Mouse (Mus musculus) stomach, embryonic 14.5 days (tissue): ENCODE results near the gene Tcp11. TPM values are rescaled to one million over a fixed set of nuclear protein-coding genes. Genes with fewer than 3 reads are reported as not detected.

Experiments used
- ATAC-seq: fragments of 200-750 bp; cut with Nextera tagmentation; 2 replicates; pipeline ENCODE4 v1.8.0; 2017; ENCODE audit warnings: low read depth, moderate TSS enrichment; ENCODE audit not compliant: insufficient number of reproducible peaks, insufficient read depth, low FRiP score
- H3K27ac ChIP-seq: fragments of 300-500 bp; sonication (generic); 2 replicates; pipeline ENCODE4 v1.5.1; 2014; ENCODE audit warnings: mild to moderate bottlenecking, low read length, moderate library complexity, mixed read lengths
- H3K27me3 ChIP-seq: fragments of 300-500 bp; sonication (generic); 2 replicates; pipeline ENCODE4 v1.6.1; 2014; ENCODE audit warnings: low read length, control low read depth, mixed read lengths; ENCODE audit not compliant: control insufficient read depth, insufficient read depth
- H3K36me3 ChIP-seq: fragments of 300-500 bp; sonication (generic); 2 replicates; pipeline ENCODE4 v1.6.1; 2014; ENCODE audit warnings: mild to moderate bottlenecking, control low read depth, low read length, moderate library complexity, mixed read lengths; ENCODE audit not compliant: control insufficient read depth, insufficient read depth
- H3K4me1 ChIP-seq: fragments of 300-500 bp; sonication (generic); 2 replicates; pipeline ENCODE4 v1.6.1; 2014; ENCODE audit warnings: low read length, control low read depth, mixed read lengths; ENCODE audit not compliant: control insufficient read depth, insufficient read depth
- H3K4me2 ChIP-seq: fragments of 300-500 bp; sonication (generic); replicated peaks from 2 replicates; pipeline ENCODE4 v1.6.1; 2014; ENCODE audit warnings: low read depth, low read length, control low read depth
- H3K4me3 ChIP-seq: fragments of 300-500 bp; sonication (generic); 2 replicates; pipeline ENCODE4 v1.5.1; 2014; ENCODE audit warnings: low read depth, low read length, control low read depth
- H3K9ac ChIP-seq: fragments of 300-500 bp; sonication (generic); replicated peaks from 2 replicates; pipeline ENCODE4 v1.6.1; 2014; ENCODE audit warnings: low read depth, mild to moderate bottlenecking, control low read depth, low read length, moderate library complexity, mixed read lengths
- H3K9me3 ChIP-seq: fragments of 300-500 bp; sonication (generic); 2 replicates; pipeline ENCODE4 v1.6.1; 2016; ENCODE audit warnings: low read depth, low read length, control low read depth; ENCODE audit not compliant: control insufficient read depth
- WGBS: fragments of 180-500 bp; shearing (Covaris S2); extraction: QIAGEN DNeasy Blood & Tissue Kit; methylation state at CpG from one replicate; pipeline ENCODE4 v1.1.7; 2014; 5-methylcytosine and 5-hydroxymethylcytosine counted together
- polyA plus RNA-seq: library from polyadenylated mRNA; unstranded; fragments of >200 nt; fragmentation: Nextera tagmentation; extraction: Ambion mirVana; gene quantifications from 2 replicates; pipeline ENCODE4 v1.2.1, GENCODE M21; 2014

Gene Tcp11
- polyA plus RNA-seq, 1 experiment from 2014 or later = 2.9 TPM

GRCm38 (mm10) chr17:28112266-28112665 lies 31.8 kb upstream of the Tcp11 start:
- no peak overlapping the region for H3K27ac ChIP-seq
- WGBS = 92% methylated on average over 8 of the region's 8 CpGs
- no peaks in the 10 kb centered on the region for H3K27me3 ChIP-seq
- H3K9ac ChIP-seq = no peak overlapping the region
- no peaks in the 10 kb centered on the region for H3K36me3 ChIP-seq
- no peaks in the 10 kb centered on the region for H3K9me3 ChIP-seq
- H3K4me3 ChIP-seq = no peak overlapping the region
- no peaks in the 10 kb centered on the region for H3K4me1 ChIP-seq
- ATAC-seq = no peak
- H3K4me2 ChIP-seq = no peak overlapping the region

DNA sequence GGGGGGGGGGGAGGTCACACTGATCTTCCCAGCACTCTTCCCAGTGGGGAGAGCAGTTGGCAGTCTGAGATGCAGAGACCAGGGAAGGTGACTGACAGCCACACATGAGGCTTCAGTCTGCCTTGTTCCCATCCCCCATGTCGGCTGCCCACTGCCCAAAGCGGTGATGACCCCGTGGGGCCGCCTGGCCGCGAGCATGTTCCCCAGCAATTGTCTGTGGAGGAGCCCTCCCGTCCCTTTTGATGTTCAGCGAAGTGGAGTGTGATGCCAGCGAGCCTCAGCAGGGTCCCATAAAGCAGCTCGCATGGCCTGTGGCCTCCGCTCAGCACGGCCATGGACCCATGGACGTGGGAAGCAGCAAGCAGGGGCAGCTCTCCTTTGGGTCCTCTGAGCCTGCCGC lies 26.8 kb upstream of the Tcp11 start:
- no peak for ATAC-seq
- Histone ChIP-seq H3K9ac (no peak overlapping the region), H3K4me1 (no peaks in the 10 kb centered on the region), H3K4me3 (no peak overlapping the region), H3K9me3 (no peaks in the 10 kb centered on the region), H3K4me2 (no peak overlapping the region), H3K36me3 (no peaks in the 10 kb centered on the region), H3K27me3 (no peaks in the 10 kb centered on the region), H3K27ac (no peak overlapping the region)
- 27% methylated on average over 14 of the region's 14 CpGs for WGBS

GRCm38 (mm10) chr17:28106352-28106751 lies 25.9 kb upstream of the Tcp11 start:
- ATAC-seq = no peak
- H3K4me3 ChIP-seq = no peak overlapping the region
- H3K4me1 ChIP-seq = no peaks in the 10 kb centered on the region
- no peaks in the 10 kb centered on the region for H3K9me3 ChIP-seq
- H3K4me2 ChIP-seq = no peak overlapping the region
- no peaks in the 10 kb centered on the region for H3K27me3 ChIP-seq
- no peak overlapping the region for H3K27ac ChIP-seq
- no peaks in the 10 kb centered on the region for H3K36me3 ChIP-seq
- WGBS = 72% methylated on average over 6 of the region's 6 CpGs
- no peak overlapping the region for H3K9ac ChIP-seq

GRCm38 (mm10) chr17:28104416-28104815 lies 24.0 kb upstream of the Tcp11 start:
- H3K27me3 ChIP-seq = no peaks in the 10 kb centered on the region
- H3K36me3 ChIP-seq = no peaks in the 10 kb centered on the region
- WGBS = 71% methylated on average over 6 of the region's 6 CpGs
- H3K4me1 ChIP-seq = no peaks in the 10 kb centered on the region
- H3K9me3 ChIP-seq = no peaks in the 10 kb centered on the region
- ATAC-seq = no peak
- H3K4me3 ChIP-seq = no peak overlapping the region
- no peak overlapping the region for H3K4me2 ChIP-seq
- H3K9ac ChIP-seq = no peak overlapping the region
- H3K27ac ChIP-seq = no peak overlapping the region

DNA sequence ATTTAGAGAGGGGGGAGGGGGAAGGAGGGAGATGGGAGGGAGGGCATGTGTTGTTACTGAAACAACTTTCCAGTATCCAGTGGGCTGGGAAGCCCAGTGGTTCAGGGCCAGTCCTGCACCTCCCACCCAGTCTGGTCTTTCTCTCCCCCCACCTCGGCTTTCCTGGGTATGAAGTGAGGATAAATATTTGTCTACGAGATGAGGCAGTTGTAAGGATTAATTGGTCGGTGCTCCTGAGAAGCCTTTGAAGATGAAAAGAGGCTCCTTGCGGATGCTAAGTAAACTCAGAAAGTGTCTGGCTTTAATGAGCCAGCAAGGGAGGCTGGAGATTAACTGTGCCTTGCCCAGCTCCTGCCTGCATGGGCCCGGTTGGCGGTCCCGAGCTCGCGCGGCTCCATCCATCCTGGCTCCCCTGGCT lies 21.5 kb upstream of the Tcp11 start:
- no peaks in the 10 kb centered on the region for H3K9me3 ChIP-seq
- no peak for ATAC-seq
- H3K27me3 ChIP-seq = no peaks in the 10 kb centered on the region
- WGBS = 14% methylated on average over 10 of the region's 10 CpGs
- no peak overlapping the region for H3K4me3 ChIP-seq
- no peaks in the 10 kb centered on the region for H3K4me1 ChIP-seq
- no peaks in the 10 kb centered on the region for H3K36me3 ChIP-seq
- H3K4me2 ChIP-seq = no peak overlapping the region
- no peak overlapping the region for H3K27ac ChIP-seq
- H3K9ac ChIP-seq = no peak overlapping the region

DNA sequence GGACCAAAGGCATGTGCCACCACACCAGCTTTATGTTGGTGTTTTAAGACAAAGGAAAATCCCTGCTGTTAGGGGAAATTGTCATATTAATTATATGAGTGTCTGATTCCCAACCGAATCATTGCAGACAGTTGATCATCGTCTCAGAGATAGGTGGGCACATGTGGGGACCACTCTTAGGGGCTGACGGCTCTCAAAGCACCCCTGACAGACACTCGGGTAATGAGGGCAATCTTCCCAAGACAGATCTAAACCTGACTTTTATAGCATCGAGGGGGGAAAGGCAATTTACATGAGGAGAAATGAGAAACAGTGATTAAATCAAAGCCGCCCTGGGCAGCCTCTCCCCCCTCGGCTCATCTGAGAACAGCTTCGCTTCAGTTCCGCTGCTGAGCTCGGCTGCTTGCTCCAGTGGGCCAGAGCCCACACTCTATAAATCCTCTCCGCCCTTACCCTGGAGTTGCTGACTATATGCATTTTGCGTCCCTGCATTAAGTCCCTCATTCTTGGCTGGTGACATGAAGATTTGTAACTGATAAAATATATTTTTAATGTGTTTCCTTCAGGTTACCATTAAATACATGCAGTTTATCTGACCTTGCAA lies 20.9 kb upstream of the Tcp11 start:
- H3K9me3 ChIP-seq = no peaks in the 10 kb centered on the region
- ATAC-seq = no peak
- no peak overlapping the region for H3K4me2 ChIP-seq
- H3K27me3 ChIP-seq = no peaks in the 10 kb centered on the region
- 44% methylated on average over 12 of the region's 12 CpGs for WGBS
- no peak overlapping the region for H3K4me3 ChIP-seq
- no peak overlapping the region for H3K9ac ChIP-seq
- no peaks in the 10 kb centered on the region for H3K4me1 ChIP-seq
- H3K27ac ChIP-seq = no peak overlapping the region
- H3K36me3 ChIP-seq = no peaks in the 10 kb centered on the region

DNA sequence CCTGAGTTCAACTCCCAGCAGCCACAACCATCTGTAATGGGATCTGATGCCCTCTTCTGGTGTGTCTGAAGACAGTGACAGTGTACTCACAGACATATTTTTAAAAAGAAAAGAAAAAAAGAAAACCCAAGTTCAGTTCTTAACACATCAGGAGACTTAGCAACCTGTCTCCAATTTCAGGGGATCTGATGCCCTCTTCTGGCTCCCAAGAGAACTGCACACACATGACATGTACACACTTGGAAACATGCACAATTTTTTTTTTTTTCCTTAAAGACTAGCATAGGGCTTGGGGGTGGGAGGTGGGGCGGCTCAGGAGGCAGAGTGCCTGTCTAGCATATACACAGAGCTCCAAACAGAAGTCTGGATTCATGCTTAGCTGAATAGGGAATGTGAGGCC lies 20.2 kb upstream of the Tcp11 start:
- no peaks in the 10 kb centered on the region for H3K36me3 ChIP-seq
- H3K4me3 ChIP-seq = no peak overlapping the region
- no peaks in the 10 kb centered on the region for H3K27me3 ChIP-seq
- H3K4me1 ChIP-seq = no peaks in the 10 kb centered on the region
- no peak overlapping the region for H3K4me2 ChIP-seq
- no peak for ATAC-seq
- H3K27ac ChIP-seq = no peak overlapping the region
- H3K9ac ChIP-seq = no peak overlapping the region
- H3K9me3 ChIP-seq = no peaks in the 10 kb centered on the region
- 85% methylated on average over 1 of the region's 1 CpGs for whole genome bisulfite sequencing

GRCm38 (mm10) chr17:28099086-28099485 lies 18.6 kb upstream of the Tcp11 start:
- no peak overlapping the region for H3K4me3 ChIP-seq
- ATAC-seq = 0 out of 2 replicates have a peak, but pooled peaks have one; percentile 18
- H3K27ac ChIP-seq = no peak overlapping the region
- no peaks in the 10 kb centered on the region; the same call in 1 of the 2 replicates for H3K9me3 ChIP-seq
- 61% methylated on average over 3 of the region's 3 CpGs for WGBS
- H3K36me3 ChIP-seq = no peaks in the 10 kb centered on the region
- no peak overlapping the region for H3K9ac ChIP-seq
- no peak overlapping the region for H3K4me2 ChIP-seq
- no peaks in the 10 kb centered on the region for H3K27me3 ChIP-seq
- H3K4me1 ChIP-seq = no peaks in the 10 kb centered on the region

DNA sequence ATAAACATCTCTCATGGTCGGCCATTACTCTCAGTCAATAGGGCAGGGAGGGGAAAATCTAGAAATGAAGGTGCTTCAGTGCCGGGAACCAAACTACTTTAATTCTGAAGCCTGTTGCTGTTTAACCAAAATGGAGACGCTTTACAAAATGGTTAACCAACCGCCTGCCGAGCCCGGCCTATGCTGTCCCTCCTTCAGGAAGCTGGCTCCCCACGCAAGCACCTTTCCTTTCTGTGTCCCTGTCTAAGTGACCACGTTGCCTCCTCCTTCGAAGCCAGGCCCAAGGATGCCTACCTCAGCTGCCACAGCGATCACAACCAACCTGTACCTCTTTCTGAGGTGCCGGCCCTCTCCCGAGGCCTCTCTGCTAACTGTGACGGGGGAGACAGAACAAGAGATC lies 16.9 kb upstream of the Tcp11 start:
- ATAC-seq = no peak
- Histone ChIP-seq H3K4me1 (no peaks in the 10 kb centered on the region), H3K4me3 (no peak overlapping the region), H3K4me2 (no peak overlapping the region), H3K9ac (no peak overlapping the region), H3K27me3 (no peaks in the 10 kb centered on the region), H3K27ac (no peak overlapping the region), H3K36me3 (no peaks in the 10 kb centered on the region), H3K9me3 (peaks cover 3% of the 10 kb centered on the region; the same call in 1 of the 2 replicates)
- 80% methylated on average over 13 of the region's 13 CpGs for WGBS
